Mouse (Mus musculus) liver, adult 2 months (tissue): Measurements from ENCODE around the gene Wdfy4.

Experiments used
- CTCF ChIP-seq: fragments of 200-500 bp; IDR thresholded peaks from 2 replicates; pipeline ENCODE4 v1.5.1; 2011; ENCODE audit warnings: low read depth, low read length, control low read depth
- POLR2A ChIP-seq: fragments of 200-500 bp; IDR thresholded peaks from 2 replicates; pipeline ENCODE4 v1.6.1; 2011; ENCODE audit warnings: low read length, control low read depth; ENCODE audit not compliant: insufficient read depth; ENCODE audit errors: extremely low read depth

DNA sequence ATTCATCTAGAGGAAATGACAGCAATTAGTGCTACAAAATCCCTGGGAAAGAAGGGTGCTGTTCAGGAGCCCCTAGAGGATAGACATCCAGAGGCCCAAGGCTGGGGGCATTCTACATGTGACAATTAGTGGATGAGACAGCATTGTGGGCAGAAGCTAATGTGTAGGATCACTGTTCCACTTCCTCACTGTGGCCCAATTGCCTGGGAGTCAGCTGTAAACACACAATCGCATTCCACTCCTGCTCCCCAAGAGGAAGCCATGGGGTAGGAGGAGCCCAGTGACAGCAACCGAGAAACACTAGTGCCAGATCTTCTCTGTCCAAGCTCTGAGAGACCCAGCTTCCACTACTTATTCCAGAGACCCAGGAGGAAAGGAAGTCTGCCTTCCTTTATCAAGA, 83.7 kb downstream of the Wdfy4 start:
- TF ChIP-seq POLR2A, result no peak
- no peak for TF ChIP-seq CTCF
